Mouse (Mus musculus) small intestine, adult 2 months (tissue): ENCODE data around the gene Dpp8.

Source experiments
- CTCF ChIP-seq: fragments of 200-500 bp; IDR thresholded peaks from 2 replicates; pipeline ENCODE4 v1.5.1; 2012; ENCODE audit warnings: low read depth, mild to moderate bottlenecking, control low read depth, inconsistent platforms, low read length, moderate library complexity, mixed read lengths; ENCODE audit not compliant: insufficient replicate concordance, insufficient read length; ENCODE audit errors: extremely low read depth
- POLR2A ChIP-seq: fragments of 200-500 bp; IDR thresholded peaks from 2 replicates; pipeline ENCODE4 v1.6.1; 2012; ENCODE audit warnings: low read depth, mild to moderate bottlenecking, control low read depth, inconsistent platforms, low read length, moderate library complexity

DNA sequence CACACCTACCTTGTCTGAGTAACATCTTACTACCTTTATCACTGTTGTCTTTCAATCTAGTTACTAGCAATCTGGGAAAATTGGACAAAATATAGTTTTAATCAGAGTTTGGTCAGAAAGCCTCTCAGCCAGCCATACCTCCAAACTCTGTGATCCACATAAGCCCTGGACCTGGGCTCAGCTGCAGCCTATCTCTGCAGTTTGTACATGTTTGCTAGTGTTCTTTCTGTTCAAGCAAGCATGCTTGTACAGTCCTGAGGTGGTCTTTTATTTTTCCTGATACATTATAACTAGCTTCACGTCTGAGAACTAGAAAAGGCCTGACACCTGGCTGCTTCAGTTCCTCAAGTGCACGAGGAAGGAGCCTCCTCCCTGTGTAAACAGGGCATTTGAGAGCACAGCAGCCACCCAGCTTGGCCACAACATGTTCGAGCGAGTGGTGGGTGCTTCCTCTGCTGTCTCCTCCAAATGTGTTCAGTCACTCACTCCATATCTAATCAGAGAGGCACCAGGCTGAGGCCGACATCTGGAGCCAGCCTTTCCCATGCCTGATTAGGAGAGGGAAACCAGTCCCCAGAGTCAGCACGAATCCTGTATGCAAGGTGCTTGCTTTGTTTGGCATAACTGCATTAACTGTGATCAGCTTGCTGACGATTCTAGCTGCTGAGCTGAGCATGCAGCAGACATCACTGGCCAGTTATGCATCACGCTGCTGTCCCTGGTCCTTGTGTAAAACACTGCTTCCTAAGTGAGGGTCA is 47.0 kb upstream of the Dpp8 start:
- no peak for TF ChIP-seq CTCF
- no peak for TF ChIP-seq POLR2A
